Mouse (Mus musculus): ENCODE results near the gene Mpp1.
A peak's percentile ranks its signal among the peaks of the same experiment; 100 is the strongest.

The Mpp1 gene

DNA sequence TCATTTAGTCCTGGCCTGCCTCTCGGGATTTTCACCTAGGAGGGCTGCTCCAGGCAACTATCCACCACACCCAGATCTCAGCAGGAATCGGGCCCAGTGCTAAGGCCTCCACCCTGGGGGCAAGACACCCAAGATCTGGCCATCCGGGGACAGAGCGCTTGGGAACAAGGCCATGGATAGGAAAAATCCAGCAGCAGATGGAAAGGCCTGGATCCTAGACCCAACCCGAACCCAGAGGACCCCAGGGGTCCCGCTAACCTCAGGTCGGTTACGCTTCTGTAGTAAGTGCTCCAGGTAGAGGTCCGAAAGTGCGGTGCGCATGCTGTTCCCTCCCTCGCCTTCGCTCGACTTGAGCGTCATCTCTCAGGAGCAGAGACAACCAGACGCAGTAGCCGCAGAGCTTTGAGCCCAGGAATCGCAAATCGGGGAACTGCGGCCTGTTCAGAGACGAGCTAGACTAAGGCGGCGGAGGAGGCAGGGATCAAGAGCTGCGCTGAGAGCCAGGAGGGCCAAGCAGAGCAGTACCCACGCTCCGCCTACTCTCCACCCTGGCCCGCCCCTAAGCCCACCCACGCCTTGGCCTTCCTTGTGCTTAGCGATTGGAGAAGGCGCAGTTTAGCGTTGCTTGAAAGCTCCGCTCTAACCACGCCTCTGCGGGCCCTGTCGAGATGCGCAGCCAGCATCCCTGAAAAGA, at the start of gene Mpp1:
Gene Mpp1, minus strand, starts transcription at position 550 of the 694 bp plus-strand sequence.
- DNase-seq = peak; percentile 62

DNA sequence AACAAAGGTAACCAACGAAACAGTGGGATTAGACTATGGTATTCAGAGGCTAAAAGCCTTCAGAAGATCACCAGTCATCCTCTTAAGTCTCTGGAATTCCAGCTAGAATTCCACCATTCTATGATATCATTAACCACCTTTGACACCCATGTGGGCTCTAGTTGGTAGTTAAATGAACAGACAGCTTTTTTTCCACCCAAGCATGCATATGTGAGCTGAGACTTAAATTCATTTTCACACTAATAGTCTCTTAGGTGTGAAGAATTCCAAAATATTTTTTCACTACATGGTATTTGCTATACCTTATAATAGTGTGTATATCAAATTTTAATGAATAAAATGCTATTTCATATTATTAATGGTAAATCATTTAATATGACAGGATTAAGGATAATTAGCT, 32.9 kb upstream of the Mpp1 start, which contains the start of gene Smim9:
Gene Smim9, minus strand, starts transcription at position 101 of the 400 bp plus-strand sequence.
- DNase-seq = no peak

DNA sequence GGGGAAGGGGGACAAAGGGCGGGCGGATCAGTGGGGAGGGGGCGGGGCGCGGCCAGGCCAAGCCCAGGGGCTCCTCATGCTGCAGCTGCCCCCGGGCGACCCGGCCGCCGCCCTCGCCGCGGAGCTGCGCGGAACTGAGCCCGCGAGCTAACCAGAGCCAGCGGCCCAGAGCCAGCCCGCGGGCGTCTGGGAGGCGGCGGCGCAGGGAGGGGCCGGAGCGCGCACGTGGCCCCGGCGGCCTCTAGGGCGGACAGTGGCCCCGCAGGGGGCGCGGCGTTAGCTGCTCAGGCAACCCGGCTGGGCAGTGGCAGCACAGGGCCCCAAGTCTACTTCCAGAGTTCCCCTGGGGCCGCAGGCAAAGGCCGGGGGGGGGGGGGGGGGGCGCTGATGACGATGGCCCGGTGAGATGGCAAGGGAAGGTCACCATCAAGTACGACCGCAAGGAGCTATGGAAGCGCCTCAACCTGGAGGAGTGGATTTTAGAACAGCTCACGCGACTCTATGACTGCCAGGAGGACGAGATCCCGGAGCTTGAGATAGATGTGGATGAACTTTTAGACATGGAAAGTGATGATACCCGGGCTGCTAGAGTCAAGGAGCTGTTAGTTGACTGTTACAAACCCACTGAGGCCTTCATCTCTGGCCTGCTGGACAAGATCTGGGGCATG, 24.9 kb upstream of the Mpp1 start:
- DNase-seq = peak; percentile 15

GRCm38 (mm10) chrX:75152249-75152648, 21.4 kb upstream of the Mpp1 start:
- no peak for DNase-seq

GRCm38 (mm10) chrX:75150304-75150703, 19.5 kb upstream of the Mpp1 start:
- DNase-seq = no peak

- DNase-seq = no peak
These were observed 17.6 kb upstream of the Mpp1 start for GRCm38 (mm10) chrX:75148414-75148813.

DNA sequence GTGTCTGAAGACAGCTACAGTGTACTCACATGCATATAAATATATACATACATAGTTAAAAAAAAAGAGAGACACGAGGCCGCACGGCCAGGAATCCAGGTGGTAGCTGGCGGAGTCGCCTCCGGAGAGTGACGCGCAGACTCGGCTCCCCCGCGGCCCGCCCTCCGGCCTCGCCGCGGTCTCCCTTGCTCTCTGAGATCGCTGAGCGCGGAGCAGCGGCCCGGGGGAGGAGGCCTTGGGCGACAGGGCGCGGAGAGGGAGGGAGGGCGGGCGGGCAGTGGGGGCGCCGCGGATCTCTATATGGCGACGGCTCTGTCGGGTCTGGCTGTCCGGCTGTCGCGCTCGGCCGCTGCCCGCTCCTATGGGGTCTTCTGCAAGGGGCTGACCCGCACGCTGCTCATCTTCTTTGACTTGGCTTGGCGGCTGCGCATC, 12.3 kb upstream of the Mpp1 start:
- DNase-seq = peak; percentile 4

DNA sequence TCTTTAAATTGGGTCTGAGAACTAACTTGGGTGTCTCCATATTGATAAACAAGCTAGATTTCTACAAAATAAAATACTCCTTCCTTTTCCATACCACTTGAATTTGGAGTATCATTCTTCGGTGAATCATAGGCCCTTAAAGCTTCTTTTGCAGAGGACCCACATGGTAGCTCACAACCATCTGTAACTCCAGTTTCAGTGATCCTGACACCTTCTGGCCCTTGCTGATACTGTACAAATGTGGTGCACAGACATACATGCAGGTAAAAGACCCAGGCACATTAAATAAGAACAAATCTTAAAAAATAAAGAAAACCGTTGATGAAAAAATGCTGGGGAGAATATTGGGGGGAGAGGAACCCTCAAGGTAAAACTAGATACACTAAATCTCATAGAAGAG, 7.4 kb upstream of the Mpp1 start:
- DNase-seq = no peak

GRCm38 (mm10) chrX:75137729-75138128, 6.9 kb upstream of the Mpp1 start:
- DNase-seq = no peak

DNA sequence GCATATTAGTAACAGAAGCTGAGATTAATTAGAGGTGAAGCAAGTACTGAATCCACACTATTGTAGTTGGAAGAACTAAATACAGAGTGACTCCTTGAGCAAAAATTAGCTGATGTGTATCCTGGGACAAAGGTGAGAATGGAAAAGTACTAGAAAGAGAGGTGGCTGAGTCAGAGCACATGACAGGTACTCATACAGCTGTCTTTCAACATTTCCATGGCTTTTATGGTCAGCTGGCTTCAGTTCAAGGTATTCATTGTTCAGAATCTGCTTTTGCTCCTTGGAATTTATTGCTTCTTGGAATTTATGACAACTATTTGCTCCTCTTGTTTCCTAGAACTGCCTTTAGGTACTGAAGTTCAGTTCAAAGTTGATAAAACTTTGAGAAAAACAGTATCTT, 6.1 kb upstream of the Mpp1 start:
- no peak for DNase-seq

GRCm38 (mm10) chrX:75129474-75129873, 1.3 kb downstream of the Mpp1 start:
- DNase-seq = no peak

- no peak for DNase-seq
These were observed 2.4 kb downstream of the Mpp1 start for GRCm38 (mm10) chrX:75128333-75128980.

DNA sequence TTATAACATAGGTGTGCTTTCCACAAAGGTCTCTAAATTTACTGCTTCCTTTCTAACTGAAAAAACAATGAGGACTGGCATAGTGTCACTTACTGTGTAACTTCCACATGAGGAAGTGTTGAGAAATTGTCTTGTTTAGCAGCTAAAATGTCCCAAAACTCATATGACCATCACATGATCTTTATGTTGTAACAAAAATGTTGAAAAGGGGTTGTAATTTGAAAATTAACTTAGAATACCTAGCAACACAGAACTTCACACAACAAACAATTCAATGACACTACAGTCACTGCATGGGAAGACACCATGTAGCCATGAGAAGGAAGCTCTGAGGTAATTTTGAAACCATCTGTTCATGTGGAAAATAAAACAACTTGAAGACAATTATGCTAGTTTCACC, 3.9 kb downstream of the Mpp1 start:
- DNase-seq = no peak

DNA sequence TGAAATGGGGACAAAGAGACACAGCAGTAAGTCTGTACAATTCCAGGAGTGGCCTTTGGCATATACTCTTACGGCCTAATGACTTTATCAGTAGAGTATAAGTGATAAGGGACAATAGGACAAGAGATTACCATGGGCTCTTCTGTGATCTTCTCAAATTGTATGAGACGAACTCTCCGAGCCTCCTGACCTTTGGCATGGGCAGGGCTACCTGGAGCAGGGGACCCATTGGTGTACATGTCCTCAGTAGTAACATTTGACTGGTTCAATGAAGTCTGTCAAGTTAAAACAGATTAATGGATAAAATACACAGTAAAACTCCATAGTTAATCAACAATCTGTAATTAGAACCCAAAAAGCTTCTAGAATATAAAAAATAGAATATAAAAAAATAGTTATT, 5.2 kb downstream of the Mpp1 start:
- no peak for DNase-seq

GRCm38 (mm10) chrX:75115550-75115949, 15.3 kb downstream of the Mpp1 start:
- DNase-seq = no peak

DNA sequence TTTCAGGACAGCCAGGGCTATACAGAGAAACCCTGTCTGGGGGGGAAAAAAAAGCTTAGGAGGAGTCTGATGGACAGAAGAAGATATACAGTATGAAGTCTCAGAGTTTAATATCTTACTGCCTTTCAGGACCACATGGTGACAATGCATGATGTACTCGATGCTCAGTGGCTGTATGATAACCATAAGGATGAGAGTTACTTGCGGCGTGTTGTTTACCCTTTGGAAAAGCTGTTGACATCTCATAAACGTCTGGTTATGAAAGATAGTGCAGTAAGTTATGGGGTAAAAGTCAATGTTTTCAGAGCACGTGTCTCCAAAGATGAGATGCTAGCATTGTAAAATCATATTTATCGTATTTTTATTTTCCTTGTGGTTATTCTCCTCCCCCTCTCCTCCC, 28.5 kb downstream of the Mpp1 start:
- no peak for DNase-seq

DNA sequence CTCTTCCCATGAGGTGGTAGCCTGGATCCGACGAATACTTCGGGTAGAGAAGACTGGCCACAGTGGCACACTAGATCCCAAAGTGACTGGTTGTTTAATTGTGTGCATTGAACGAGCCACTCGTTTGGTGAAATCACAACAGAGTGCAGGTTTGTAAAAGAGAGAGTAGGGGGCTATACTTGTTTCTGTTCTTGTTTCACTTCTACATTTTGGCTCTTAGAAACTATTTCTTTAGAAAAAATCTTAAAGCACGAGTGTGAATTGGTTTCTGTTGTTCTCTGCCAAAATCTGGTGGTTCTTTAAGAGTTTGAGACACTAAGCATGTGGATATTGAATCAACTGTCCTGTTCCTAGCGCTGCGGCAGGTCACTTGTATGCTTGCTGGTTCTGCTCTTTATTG, 32.0 kb downstream of the Mpp1 start:
- DNase-seq = no peak

- DNase-seq = no peak
These were observed 34.5 kb downstream of the Mpp1 start for GRCm38 (mm10) chrX:75096163-75096770.

DNA sequence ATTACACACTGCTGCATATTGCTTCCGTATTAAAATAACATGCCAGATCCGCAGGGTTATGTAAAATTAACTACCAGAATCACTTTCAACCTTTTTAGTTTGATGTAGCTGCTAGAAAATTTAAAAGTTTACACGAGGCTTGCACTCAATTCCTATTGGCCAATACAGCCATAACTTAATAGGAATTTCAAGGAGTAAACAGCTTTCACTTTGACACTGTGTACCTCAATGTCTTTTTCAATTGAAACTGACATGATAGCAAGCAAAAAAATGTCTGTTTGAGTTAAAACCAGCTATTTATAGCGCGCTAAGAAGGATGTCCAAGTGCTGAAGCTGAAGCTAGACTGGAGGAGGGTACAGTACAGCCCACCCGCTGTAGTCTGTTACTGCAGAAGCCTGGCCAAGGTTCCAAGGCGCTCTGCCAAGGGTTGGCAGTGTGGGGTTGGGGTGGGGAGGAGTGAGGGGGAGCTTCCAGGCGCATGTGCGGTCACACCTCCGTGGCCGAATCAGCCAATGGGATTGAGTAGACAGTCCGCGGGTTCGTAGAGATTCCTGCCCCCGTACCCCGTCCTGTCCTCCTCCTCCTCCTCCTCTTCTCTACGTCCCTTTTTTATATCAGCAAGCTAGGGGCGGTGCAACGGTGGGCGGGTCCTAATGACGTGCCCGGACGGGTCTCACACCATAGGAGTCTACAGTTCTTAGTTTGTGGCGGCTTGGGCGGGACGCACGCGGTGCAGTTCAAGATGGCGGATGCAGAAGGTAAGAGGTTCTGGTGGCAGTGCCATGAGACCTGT, 35.2 kb downstream of the Mpp1 start, which contains the start of gene Dkc1:
Gene Dkc1, plus strand, starts transcription at position 486 of the 794 bp plus-strand sequence.
- peak; percentile 85 for DNase-seq

GRCm38 (mm10) chrX:75085654-75086053, 45.2 kb downstream of the Mpp1 start:
- DNase-seq = no peak

- DNase-seq = peak; percentile 45
These were observed 45.9 kb downstream of the Mpp1 start, which contains the start of gene Gab3 for GRCm38 (mm10) chrX:75084774-75085508. TSS of gene Gab3 (minus strand) at chrX:75085458.
